Mouse (Mus musculus) cortical plate, adult 2 months (tissue): ENCODE measurements around the gene Ubap1.

Experiments used
- CTCF ChIP-seq: fragments of 200-500 bp; IDR thresholded peaks from 2 replicates; pipeline ENCODE4 v1.5.1; 2011; ENCODE audit warnings: mild to moderate bottlenecking, control low read depth, low read length; ENCODE audit not compliant: insufficient read depth; ENCODE audit errors: extremely low read depth
- POLR2A ChIP-seq: fragments of 200-500 bp; IDR thresholded peaks from 2 replicates; pipeline ENCODE4 v1.6.1; 2011; ENCODE audit warnings: mild to moderate bottlenecking, low read length, control low read depth; ENCODE audit not compliant: insufficient read depth; ENCODE audit errors: extremely low read depth

GRCm38 (mm10) chr4:41359358-41359757 is 10.6 kb downstream of the Ubap1 start:
- TF ChIP-seq POLR2A: no peak
- no peak for TF ChIP-seq CTCF
